Mouse (Mus musculus) small intestine, adult 2 months (tissue): ENCODE data around the gene Tmem214. TPM values are rescaled to one million over a fixed set of nuclear protein-coding genes. Genes with fewer than 3 reads are reported as not detected.

Source experiments
- H3K27ac ChIP-seq: fragments of 200-500 bp; 2 replicates; pipeline ENCODE4 v1.5.1; 2012; ENCODE audit warnings: low read depth, low read length, control low read depth, inconsistent platforms; ENCODE audit not compliant: insufficient read depth
- H3K27me3 ChIP-seq: fragments of 200-500 bp; 2 replicates; pipeline ENCODE4 v1.6.1; 2012; ENCODE audit warnings: mild to moderate bottlenecking, moderate library complexity, low read length, inconsistent platforms; ENCODE audit not compliant: control insufficient read depth, insufficient read depth
- H3K36me3 ChIP-seq: fragments of 200-500 bp; 2 replicates; pipeline ENCODE4 v1.6.1; 2012; ENCODE audit warnings: mild to moderate bottlenecking, low read length, control low read depth, inconsistent platforms; ENCODE audit not compliant: control insufficient read depth, insufficient read depth
- H3K4me1 ChIP-seq: fragments of 200-500 bp; 2 replicates; pipeline ENCODE4 v1.6.1; 2012; ENCODE audit warnings: low read length, inconsistent platforms, mixed read lengths; ENCODE audit not compliant: control insufficient read depth, insufficient read depth, insufficient read length
- H3K4me3 ChIP-seq: fragments of 200-500 bp; 2 replicates; pipeline ENCODE4 v1.5.1; 2012; ENCODE audit warnings: low read depth, mild to moderate bottlenecking, control low read depth, inconsistent platforms, low read length, moderate library complexity
- CTCF ChIP-seq: fragments of 200-500 bp; IDR thresholded peaks from 2 replicates; pipeline ENCODE4 v1.5.1; 2012; ENCODE audit warnings: low read depth, mild to moderate bottlenecking, control low read depth, inconsistent platforms, low read length, moderate library complexity, mixed read lengths; ENCODE audit not compliant: insufficient replicate concordance, insufficient read length; ENCODE audit errors: extremely low read depth
- POLR2A ChIP-seq: fragments of 200-500 bp; IDR thresholded peaks from 2 replicates; pipeline ENCODE4 v1.6.1; 2012; ENCODE audit warnings: low read depth, mild to moderate bottlenecking, control low read depth, inconsistent platforms, low read length, moderate library complexity
- WGBS: fragments of 180-500 bp; shearing (Covaris S2); methylation state at CpG from one replicate; pipeline ENCODE4 v1.1.7; 2018; 5-methylcytosine and 5-hydroxymethylcytosine counted together
- polyA plus RNA-seq: library from polyadenylated mRNA; depleted of rRNA; stranded (reverse); fragments of >200 nt; gene quantifications from 2 replicates; pipeline ENCODE4 v1.2.3, GENCODE M21; 2012

The Tmem214 gene
- polyA plus RNA-seq, 1 experiment, result 115 TPM

DNA sequence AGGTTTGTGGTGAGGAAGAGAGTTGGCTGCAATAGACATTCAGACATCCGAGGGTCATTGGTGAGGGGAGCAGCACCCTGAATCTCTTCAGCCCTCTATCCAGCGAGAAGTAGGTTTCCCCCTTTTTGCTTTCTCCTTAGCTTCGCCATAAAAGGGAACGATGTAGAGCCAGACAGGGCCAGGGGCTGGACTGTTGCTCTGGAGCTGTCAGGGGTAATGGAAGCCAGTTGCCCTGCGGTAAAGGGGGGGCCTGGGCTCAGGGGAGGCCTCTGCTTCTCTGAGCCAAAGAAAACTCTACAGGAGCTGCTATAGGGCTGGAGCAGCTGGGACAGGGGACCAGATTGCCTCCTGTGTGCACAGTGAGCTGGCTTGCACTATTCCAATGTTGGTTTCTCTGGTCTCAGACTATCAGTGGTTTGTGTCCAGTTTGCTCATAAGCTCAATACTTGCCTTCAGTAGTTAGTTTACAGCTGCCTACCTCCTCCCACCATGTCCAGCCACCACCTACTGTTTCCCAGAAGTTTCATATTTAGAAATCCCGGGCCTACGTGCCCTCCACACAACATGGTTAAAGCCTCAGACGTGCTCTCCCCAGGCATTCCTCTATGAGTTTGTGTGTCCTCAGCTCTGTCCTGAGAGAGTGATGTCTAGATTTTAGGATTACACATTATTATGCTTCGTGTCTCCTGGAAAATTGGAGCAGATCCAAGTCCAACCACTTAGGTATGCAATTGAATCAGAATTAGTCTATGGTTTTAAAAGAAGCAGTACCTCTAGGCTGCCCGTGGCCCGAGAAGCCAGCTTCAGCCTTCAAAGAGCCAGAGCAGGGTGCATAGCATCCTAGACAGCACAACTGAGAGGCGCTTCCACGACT, 40.9 kb downstream of the Tmem214 start:
- Histone ChIP-seq H3K4me1 (peaks cover 31% of the 10 kb centered on the region), H3K27ac (peak overlapping the region; percentile 93), H3K27me3 (no peaks in the 10 kb centered on the region), H3K36me3 (peaks cover 14% of the 10 kb centered on the region), H3K4me3 (peak overlapping the region; percentile 70)
- WGBS, result 26% methylated on average over 13 of the region's 13 CpGs
- TF ChIP-seq POLR2A (no peak), CTCF (no peak)

- WGBS, result 16% methylated on average over 7 of the region's 7 CpGs
- peak overlapping the region; percentile 93 for H3K27ac ChIP-seq
- peaks cover 31% of the 10 kb centered on the region for H3K4me1 ChIP-seq
- TF ChIP-seq CTCF (no peak), POLR2A (no peak)
- no peak overlapping the region for H3K4me3 ChIP-seq
- peaks cover 10% of the 10 kb centered on the region for H3K36me3 ChIP-seq
- H3K27me3 ChIP-seq, result no peaks in the 10 kb centered on the region
Observed at GRCm38 (mm10) chr5:30909300-30909659, 41.5 kb downstream of the Tmem214 start.

DNA sequence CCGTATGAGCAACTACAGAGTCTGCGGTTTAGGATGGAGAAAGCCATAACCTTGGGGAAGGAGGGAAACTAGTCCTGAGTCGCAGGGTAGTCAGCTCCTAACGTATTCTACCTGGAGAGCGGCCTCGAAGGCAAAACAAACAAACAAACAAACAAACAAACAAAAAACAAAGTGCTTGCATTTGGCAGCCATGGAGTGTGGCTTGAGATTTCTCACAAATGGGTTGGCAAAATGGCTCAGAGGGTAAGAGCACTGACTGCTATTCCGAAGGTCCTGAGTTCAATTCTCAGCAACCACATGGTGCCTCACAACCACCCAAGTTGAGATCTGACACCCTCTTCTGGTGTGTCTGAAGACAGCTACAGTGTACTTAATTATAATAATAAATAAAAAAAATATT, 42.1 kb downstream of the Tmem214 start:
- 71% methylated on average over 7 of the region's 7 CpGs for WGBS
- peaks cover 31% of the 10 kb centered on the region for H3K4me1 ChIP-seq
- no peaks in the 10 kb centered on the region for H3K27me3 ChIP-seq
- no peak overlapping the region for H3K4me3 ChIP-seq
- peaks cover 7% of the 10 kb centered on the region; the same call in 1 of the 2 replicates for H3K36me3 ChIP-seq
- TF ChIP-seq CTCF, result no peak
- TF ChIP-seq POLR2A, result no peak
- peak overlapping the region; percentile 93 for H3K27ac ChIP-seq

DNA sequence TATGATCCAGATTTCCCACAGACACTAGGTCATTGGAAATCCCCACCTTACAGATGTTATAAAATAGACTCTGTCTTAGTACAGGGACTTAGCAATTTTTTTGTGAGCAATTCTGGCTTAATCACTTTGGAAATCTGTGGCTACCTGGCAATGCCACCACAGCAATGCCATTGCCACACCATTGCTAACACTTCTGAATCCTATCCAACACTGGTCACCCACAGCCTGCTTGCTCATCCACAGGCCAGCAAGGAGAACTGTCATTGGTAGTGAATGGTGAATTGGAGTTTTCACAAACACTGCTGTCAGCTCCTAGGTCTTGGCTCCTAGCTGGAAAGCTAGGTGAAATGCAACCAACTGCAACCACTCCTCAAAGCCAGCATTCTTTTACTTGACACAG, 42.7 kb downstream of the Tmem214 start:
- TF ChIP-seq CTCF (no peak), POLR2A (no peak)
- peaks cover 33% of the 10 kb centered on the region for H3K4me1 ChIP-seq
- H3K27ac ChIP-seq, result peak overlapping the region; percentile 30
- H3K36me3 ChIP-seq, result peaks cover 2% of the 10 kb centered on the region; the same call in 1 of the 2 replicates
- H3K4me3 ChIP-seq, result no peak overlapping the region
- H3K27me3 ChIP-seq, result no peaks in the 10 kb centered on the region

DNA sequence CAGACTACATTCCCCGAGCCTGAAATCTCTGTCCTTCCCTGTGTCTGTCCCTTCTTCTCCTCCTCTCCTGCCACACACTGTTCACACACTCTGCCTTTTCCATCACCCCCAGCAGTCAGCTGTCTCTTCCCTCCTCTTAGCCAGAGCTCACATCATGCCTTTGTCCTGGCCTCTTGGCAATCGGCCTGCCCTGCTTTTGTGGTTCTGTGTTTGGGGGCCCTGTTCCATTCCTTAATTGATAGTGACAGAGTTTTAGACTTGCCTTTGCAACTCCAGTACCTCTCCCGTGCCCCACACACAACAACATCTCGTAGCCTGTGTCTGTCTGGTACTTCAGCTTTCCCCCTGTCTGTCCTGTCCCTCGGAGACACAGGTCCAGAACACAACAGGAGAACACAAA, 44.3 kb downstream of the Tmem214 start:
- Histone ChIP-seq H3K27ac (peak overlapping the region; percentile 79), H3K4me3 (no peak overlapping the region), H3K4me1 (peaks cover 32% of the 10 kb centered on the region), H3K27me3 (no peaks in the 10 kb centered on the region), H3K36me3 (no peaks in the 10 kb centered on the region)
- WGBS, result 83% methylated on average over 5 of the region's 5 CpGs
- no peak for TF ChIP-seq POLR2A
- no peak for TF ChIP-seq CTCF

DNA sequence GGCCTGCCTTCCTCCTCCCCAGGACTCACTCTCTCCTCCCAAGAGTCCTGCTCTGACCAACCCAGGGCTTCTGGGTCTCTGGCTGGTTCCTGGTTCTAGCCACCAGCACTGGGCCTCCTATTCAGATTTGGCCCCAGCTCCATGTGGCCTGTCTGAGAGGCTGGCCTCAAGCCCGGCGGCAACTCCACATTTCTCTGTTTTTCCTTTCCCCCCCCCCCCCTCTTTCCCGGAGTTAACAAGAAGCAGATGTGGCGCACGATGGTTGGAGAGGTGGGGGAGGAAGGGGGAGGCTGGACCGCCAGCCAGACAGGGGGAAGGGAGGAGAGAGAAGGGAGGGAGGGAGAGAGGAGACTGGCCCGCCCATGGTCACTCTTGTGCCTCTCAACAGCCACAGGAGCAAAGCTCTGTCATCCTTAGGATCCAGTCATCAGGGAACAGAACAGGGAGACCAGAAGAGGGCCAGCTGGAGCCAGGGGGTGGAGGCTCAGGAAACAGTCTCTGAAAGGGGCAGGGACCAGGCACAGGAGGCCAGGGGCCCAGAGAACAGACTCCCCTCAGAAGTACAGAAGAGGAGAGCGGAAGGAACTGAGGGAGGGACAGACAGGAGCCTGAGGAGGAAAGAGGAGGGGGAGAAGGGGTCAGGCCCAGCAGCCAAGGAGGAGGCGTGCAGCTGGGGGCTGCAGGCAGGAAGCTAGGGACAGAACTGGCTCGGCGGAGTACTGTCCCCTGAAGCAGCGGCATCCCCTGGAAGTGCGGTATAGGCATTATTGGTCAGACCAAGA, 45.4 kb downstream of the Tmem214 start, which contains the start of gene Emilin1:
TSS of gene Emilin1 (plus strand) at position 343 of the 782 bp plus-strand sequence.
- 70% methylated on average over 13 of the region's 13 CpGs for WGBS
- Histone ChIP-seq H3K4me3 (peak within 1 kb of the TSS; percentile 53), H3K27ac (peak within 1 kb of the TSS; percentile 79), H3K27me3 (no peaks in the 10 kb centered on the region), H3K4me1 (peaks cover 27% of the 10 kb centered on the region), H3K36me3 (no peaks in the 10 kb centered on the region; the same call in 1 of the 2 replicates)
- no peak; the same call in 1 of the 2 replicates for TF ChIP-seq POLR2A
- no peak for TF ChIP-seq CTCF
